Mouse (Mus musculus) right cerebral cortex, adult 18-20 months (tissue): ENCODE measurements around the gene Zbtb41.
"Not testable (repeated sequence)": the region's sequence is repeated elsewhere in the genome, so short reads cannot be mapped to it uniquely, and the experiment has no call there.

Source experiments
- DNase-seq: peaks from one replicate; pipeline ENCODE4 v3.0.0; 2022; ENCODE audit warnings: mixed read lengths

Zbtb41 gene

GRCm38 (mm10) chr1:139421875-139422791 is at the start of gene Zbtb41:
Gene Zbtb41, plus strand, starts transcription at chr1:139422288.
- DNase-seq = peak; percentile 91

GRCm38 (mm10) chr1:139375900-139376299 is 46.2 kb upstream of the Zbtb41 start:
- DNase-seq = no peak

GRCm38 (mm10) chr1:139376638-139377286 is 45.3 kb upstream of the Zbtb41 start, which contains the start of gene Crb1:
Gene Crb1, minus strand, starts transcription at chr1:139377100.
- no peak for DNase-seq

GRCm38 (mm10) chr1:139378861-139379620 is 43.0 kb upstream of the Zbtb41 start:
- no peak for DNase-seq

GRCm38 (mm10) chr1:139379621-139379984 is 42.5 kb upstream of the Zbtb41 start:
- DNase-seq = no peak

- DNase-seq = no peak
Measured at GRCm38 (mm10) chr1:139391747-139392146, 30.3 kb upstream of the Zbtb41 start.

GRCm38 (mm10) chr1:139396589-139396988 is 25.5 kb upstream of the Zbtb41 start:
- DNase-seq = no peak

GRCm38 (mm10) chr1:139405766-139406165 is 16.3 kb upstream of the Zbtb41 start:
- DNase-seq = no peak

GRCm38 (mm10) chr1:139407701-139408100 is 14.4 kb upstream of the Zbtb41 start:
- DNase-seq = no peak

GRCm38 (mm10) chr1:139412365-139412764 is 9.7 kb upstream of the Zbtb41 start:
- not testable (repeated sequence) for DNase-seq

- DNase-seq = no peak
Measured at GRCm38 (mm10) chr1:139413465-139413864, 8.6 kb upstream of the Zbtb41 start.

GRCm38 (mm10) chr1:139421521-139421874 is 590 bp upstream of the Zbtb41 start:
- DNase-seq = no peak

- no peak for DNase-seq
Measured at GRCm38 (mm10) chr1:139422941-139423340, 853 bp downstream of the Zbtb41 start.

GRCm38 (mm10) chr1:139423931-139424330 is 1.8 kb downstream of the Zbtb41 start:
- no peak for DNase-seq

GRCm38 (mm10) chr1:139425006-139425405 is 2.9 kb downstream of the Zbtb41 start:
- DNase-seq = no peak

- DNase-seq = no peak
Measured at GRCm38 (mm10) chr1:139438373-139438772, 16.3 kb downstream of the Zbtb41 start.

- not testable (repeated sequence) for DNase-seq
Measured at GRCm38 (mm10) chr1:139443103-139443502, 21.0 kb downstream of the Zbtb41 start.

- peak; percentile 91 for DNase-seq
Measured at GRCm38 (mm10) chr1:139454340-139455225, 32.5 kb downstream of the Zbtb41 start, which contains the start of gene Aspm. Gene Aspm, plus strand, starts transcription at chr1:139454772.

GRCm38 (mm10) chr1:139455226-139455869 is 33.3 kb downstream of the Zbtb41 start:
- DNase-seq = no peak

- no peak for DNase-seq
Measured at GRCm38 (mm10) chr1:139460807-139461206, 38.7 kb downstream of the Zbtb41 start.

GRCm38 (mm10) chr1:139465936-139466335 is 43.8 kb downstream of the Zbtb41 start:
- DNase-seq = no peak

- no peak for DNase-seq
Measured at GRCm38 (mm10) chr1:139478898-139479297, 56.8 kb downstream of the Zbtb41 start.
